Mouse (Mus musculus): ENCODE results near the gene Wwtr1.

The Wwtr1 gene

GRCm38 (mm10) chr3:57448445-57448844, 127.3 kb downstream of the Wwtr1 start:
- DNase-seq (ENCODE audit: low spot score in 2 of 2): no peak

- no peak for DNase-seq (ENCODE audit: low spot score in 2 of 2)
Observed at GRCm38 (mm10) chr3:57447889-57448288, 127.8 kb downstream of the Wwtr1 start.

- no peak for DNase-seq (ENCODE audit: low spot score in 2 of 2)
Observed at GRCm38 (mm10) chr3:57445706-57446105, 130.0 kb downstream of the Wwtr1 start.

- DNase-seq (ENCODE audit: low spot score in 2 of 2): no peak
Observed at GRCm38 (mm10) chr3:57440956-57441355, 134.8 kb downstream of the Wwtr1 start.

GRCm38 (mm10) chr3:57435364-57435763, 140.3 kb downstream of the Wwtr1 start:
- no peak for DNase-seq (ENCODE audit: low spot score in 2 of 2)

GRCm38 (mm10) chr3:57431706-57432105, 144.0 kb downstream of the Wwtr1 start:
- no peak for DNase-seq (ENCODE audit: low spot score in 2 of 2)

- DNase-seq (ENCODE audit: low spot score in 2 of 2): no peak
Observed at GRCm38 (mm10) chr3:57429486-57429885, 146.2 kb downstream of the Wwtr1 start.

- no peak for DNase-seq (ENCODE audit: low spot score in 2 of 2)
Observed at GRCm38 (mm10) chr3:57428682-57429464, 146.8 kb downstream of the Wwtr1 start.

GRCm38 (mm10) chr3:57426351-57426750, 149.4 kb downstream of the Wwtr1 start:
- no peak for DNase-seq (ENCODE audit: low spot score in 2 of 2)

- no peak for DNase-seq (ENCODE audit: low spot score in 2 of 2)
Observed at GRCm38 (mm10) chr3:57425089-57425730, 150.5 kb downstream of the Wwtr1 start, which contains the start of gene Tm4sf4. TSS of gene Tm4sf4 (plus strand) at chr3:57425314.

GRCm38 (mm10) chr3:57420660-57421059, 155.1 kb downstream of the Wwtr1 start:
- DNase-seq (ENCODE audit: low spot score in 2 of 2): no peak

GRCm38 (mm10) chr3:57420233-57420632, 155.5 kb downstream of the Wwtr1 start:
- DNase-seq (ENCODE audit: low spot score in 2 of 2): no peak

- no peak for DNase-seq (ENCODE audit: low spot score in 2 of 2)
Observed at GRCm38 (mm10) chr3:57411535-57411934, 164.2 kb downstream of the Wwtr1 start.

Data from natural killer cell, adult 2 months (primary cell).